Mouse (Mus musculus): ENCODE results near the gene Lypd9.

DNA sequence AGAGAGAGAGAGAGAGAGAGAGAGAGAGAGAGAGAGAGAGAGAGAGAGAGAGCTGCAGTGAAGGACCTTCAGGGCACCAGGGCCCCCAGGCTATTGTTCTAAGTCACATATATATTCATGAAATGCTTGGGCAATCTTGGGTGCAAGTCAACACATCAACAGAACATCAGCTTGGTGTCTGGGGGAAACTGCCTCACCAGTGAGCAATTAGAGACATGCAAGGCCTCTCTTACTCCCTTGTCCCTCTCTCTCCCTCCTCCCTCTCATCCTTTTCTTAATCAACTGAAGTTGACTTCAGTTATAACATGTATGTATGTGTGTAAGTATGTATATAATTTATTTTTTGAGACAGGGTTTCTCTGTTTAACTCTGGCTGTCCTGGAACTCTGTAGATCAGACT lies 9.4 kb upstream of the Lypd9 start, which contains the start of gene Olfr30:
- TF ChIP-seq CTCF (IDR thresholded peaks at IDR 0.05; ENCODE audit: control insufficient read depth, insufficient read depth, low read length) (no peak), POLR2A (IDR thresholded peaks at IDR 0.05; ENCODE audit: borderline replicate concordance, control insufficient read depth, low read depth, low read length) (no peak)

Measured in bone marrow, adult 2 months (tissue).